Mouse (Mus musculus) neural tube, embryonic 11.5 days (tissue): Measurements from ENCODE around the gene Unc119b. TPM values are rescaled to one million over a fixed set of nuclear protein-coding genes. Genes with fewer than 3 reads are reported as not detected.
"Not testable (repeated sequence)": the region's sequence is repeated elsewhere in the genome, so short reads cannot be mapped to it uniquely, and the experiment has no call there.

Source experiments
- ATAC-seq: fragments of 200-750 bp; cut with Nextera tagmentation; 2 replicates; pipeline ENCODE4 v1.8.0; 2017; ENCODE audit warnings: moderate number of reproducible peaks, mild to moderate bottlenecking, moderate TSS enrichment, moderate library complexity; ENCODE audit not compliant: insufficient read depth, low FRiP score, low TSS enrichment
- DNase-seq: peaks from one replicate; pipeline ENCODE4 v3.0.0-alpha.2; 2015; ENCODE audit warnings: low spot score
- H3K27ac ChIP-seq: fragments of 300-500 bp; sonication (generic); 2 replicates; pipeline ENCODE4 v1.5.1; 2014; ENCODE audit warnings: low read depth, mild to moderate bottlenecking, low read length
- H3K27me3 ChIP-seq: fragments of 300-500 bp; sonication (generic); 2 replicates; pipeline ENCODE4 v1.6.1; 2014; ENCODE audit warnings: mild to moderate bottlenecking, low read length, mixed read lengths; ENCODE audit not compliant: control insufficient read depth, insufficient read depth
- H3K36me3 ChIP-seq: fragments of 300-500 bp; sonication (generic); 2 replicates; pipeline ENCODE4 v1.6.1; 2014; ENCODE audit warnings: mild to moderate bottlenecking, low read length, moderate library complexity, mixed read lengths; ENCODE audit not compliant: control insufficient read depth, insufficient read depth
- H3K4me1 ChIP-seq: fragments of 300-500 bp; sonication (generic); 2 replicates; pipeline ENCODE4 v1.6.1; 2014; ENCODE audit warnings: low read length, mixed read lengths; ENCODE audit not compliant: control insufficient read depth, insufficient read depth
- H3K4me2 ChIP-seq: fragments of 300-500 bp; sonication (generic); 2 replicates; pipeline ENCODE4 v1.6.1; 2014; ENCODE audit warnings: low read depth, mild to moderate bottlenecking, moderate library complexity
- H3K4me3 ChIP-seq: fragments of 300-500 bp; sonication (generic); 2 replicates; pipeline ENCODE4 v1.5.1; 2014; ENCODE audit warnings: low read depth, low read length
- H3K9ac ChIP-seq: fragments of 300-500 bp; sonication (generic); 2 replicates; pipeline ENCODE4 v1.6.1; 2014; ENCODE audit warnings: mild to moderate bottlenecking, low read length
- H3K9me3 ChIP-seq: fragments of 300-500 bp; sonication (generic); 2 replicates; pipeline ENCODE4 v1.6.1; 2016; ENCODE audit warnings: low read length; ENCODE audit not compliant: control insufficient read depth
- WGBS: fragments of 180-500 bp; shearing (Covaris S2); extraction: QIAGEN DNeasy Blood & Tissue Kit; methylation state at CpG from one replicate; pipeline ENCODE4 v1.1.7; 2014; 5-methylcytosine and 5-hydroxymethylcytosine counted together
- polyA plus RNA-seq: library from polyadenylated mRNA; unstranded; fragments of >200 nt; fragmentation: Nextera tagmentation; extraction: Ambion mirVana; gene quantifications from 2 replicates; pipeline ENCODE4 v1.2.1, GENCODE M21; 2014

The Unc119b gene
- polyA plus RNA-seq, 1 experiment from 2014 or later, result 73.4 TPM

DNA sequence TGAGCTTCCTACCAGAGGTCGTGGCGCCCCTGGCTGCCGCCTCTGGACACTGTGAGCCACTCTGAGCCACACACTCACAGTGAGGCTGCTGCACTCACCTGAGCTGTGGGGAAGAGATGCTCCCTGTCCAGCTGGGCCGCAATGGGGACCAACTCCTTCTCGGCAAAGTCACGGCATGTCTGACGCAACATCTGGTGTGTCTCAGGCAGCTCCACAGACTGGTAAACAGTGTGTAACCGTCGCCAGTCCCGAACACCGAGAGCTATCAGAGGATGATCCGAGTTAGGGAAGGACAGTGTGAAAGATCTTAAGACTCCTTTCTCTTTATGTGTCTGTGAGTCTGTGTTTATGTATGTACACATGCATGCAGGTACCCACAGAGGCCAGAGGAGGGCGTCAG is 17.3 kb downstream of the Unc119b start:
- Histone ChIP-seq H3K36me3 (peaks cover 7% of the 10 kb centered on the region), H3K27ac (no peak overlapping the region), H3K27me3 (no peaks in the 10 kb centered on the region), H3K4me1 (no peaks in the 10 kb centered on the region; the same call in 1 of the 2 replicates), H3K4me3 (no peak overlapping the region), H3K9me3 (no peaks in the 10 kb centered on the region), H3K4me2 (no peak overlapping the region), H3K9ac (no peak overlapping the region)
- DNase-seq, result no peak
- no peak for ATAC-seq
- WGBS, result 96% methylated on average over 13 of the region's 13 CpGs

DNA sequence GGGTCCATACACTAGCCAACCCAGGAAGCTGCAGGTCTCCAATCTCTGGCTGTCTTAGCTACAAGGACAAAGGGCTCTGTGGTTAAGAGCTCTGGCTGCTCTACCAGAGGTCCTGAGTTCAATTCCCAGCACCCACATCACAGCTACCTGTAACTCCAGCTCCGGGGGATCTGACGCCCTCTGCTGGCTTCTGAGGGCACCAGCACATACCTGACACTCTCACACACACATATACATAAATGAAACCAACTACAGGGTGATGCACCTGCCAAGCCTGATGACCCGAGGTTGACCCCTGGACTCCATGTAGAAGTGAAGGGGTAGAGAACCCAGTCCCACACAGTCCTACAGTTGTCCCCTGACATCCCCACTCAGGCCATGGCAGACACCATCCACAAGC is 18.3 kb downstream of the Unc119b start:
- no peak overlapping the region for H3K9ac ChIP-seq
- WGBS, result 82% methylated on average over 3 of the region's 3 CpGs

DNA sequence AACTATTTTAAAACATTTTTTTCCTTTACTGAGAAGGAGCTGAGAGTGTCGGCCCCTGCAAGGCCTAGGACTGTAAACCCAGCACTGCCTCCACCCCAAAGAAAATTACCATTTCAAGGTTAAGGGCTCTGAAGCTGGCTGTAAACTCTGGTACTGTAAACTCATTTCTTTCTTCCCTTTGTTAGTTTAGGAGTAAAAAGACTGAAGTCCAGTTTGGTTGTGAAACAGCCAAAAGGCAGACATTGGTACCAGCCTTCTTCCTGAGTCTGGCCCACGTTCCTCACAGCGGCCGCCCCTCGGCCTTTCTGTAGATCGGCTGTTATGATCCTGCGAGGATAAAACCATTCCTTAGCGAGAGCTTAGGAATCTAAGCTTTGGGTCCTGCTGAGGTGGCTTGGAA is 20.3 kb downstream of the Unc119b start:
- WGBS, result 94% methylated on average over 8 of the region's 8 CpGs
- H3K36me3 ChIP-seq, result peaks cover 7% of the 10 kb centered on the region
- H3K9me3 ChIP-seq, result no peaks in the 10 kb centered on the region
- no peak for DNase-seq
- H3K4me2 ChIP-seq, result no peak overlapping the region
- H3K9ac ChIP-seq, result no peak overlapping the region
- no peaks in the 10 kb centered on the region; the same call in 1 of the 2 replicates for H3K4me1 ChIP-seq
- no peak for ATAC-seq
- no peak overlapping the region for H3K27ac ChIP-seq
- no peaks in the 10 kb centered on the region for H3K27me3 ChIP-seq
- no peak overlapping the region for H3K4me3 ChIP-seq

More for the DNA sequence above, 18.3 kb downstream of the Unc119b start:
- Histone ChIP-seq H3K4me3 (no peak overlapping the region), H3K4me1 (no peaks in the 10 kb centered on the region; the same call in 1 of the 2 replicates), H3K36me3 (peaks cover 7% of the 10 kb centered on the region), H3K27ac (no peak overlapping the region), H3K27me3 (no peaks in the 10 kb centered on the region), H3K4me2 (no peak overlapping the region), H3K9me3 (no peaks in the 10 kb centered on the region)
- DNase-seq, result no peak
- ATAC-seq, result no peak

DNA sequence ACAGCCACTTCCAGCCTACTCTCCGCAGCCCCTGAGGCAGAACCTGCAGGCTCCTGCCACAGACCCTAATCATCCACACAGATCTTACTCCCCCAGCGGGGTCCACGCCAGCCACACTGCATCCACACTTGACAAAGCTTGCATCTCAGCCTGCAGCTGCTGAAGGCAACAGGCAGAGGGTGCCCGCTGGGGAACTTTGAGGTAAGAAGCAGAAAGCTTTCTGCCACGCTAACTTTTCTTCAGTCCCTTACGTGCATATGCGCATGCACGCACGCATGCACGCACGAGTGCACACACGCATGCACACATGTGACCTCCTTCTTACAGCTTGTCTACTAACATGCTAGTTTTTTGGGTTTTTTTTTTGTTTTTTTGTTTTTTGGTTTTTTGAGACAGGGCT is 21.5 kb downstream of the Unc119b start:
- Histone ChIP-seq H3K9ac (no peak overlapping the region), H3K27me3 (no peaks in the 10 kb centered on the region), H3K36me3 (peaks cover 7% of the 10 kb centered on the region), H3K4me2 (no peak overlapping the region), H3K4me1 (no peaks in the 10 kb centered on the region), H3K4me3 (no peak overlapping the region), H3K27ac (no peak overlapping the region), H3K9me3 (no peaks in the 10 kb centered on the region)
- WGBS, result 98% methylated on average over 12 of the region's 12 CpGs
- DNase-seq, result no peak
- ATAC-seq, result no peak

DNA sequence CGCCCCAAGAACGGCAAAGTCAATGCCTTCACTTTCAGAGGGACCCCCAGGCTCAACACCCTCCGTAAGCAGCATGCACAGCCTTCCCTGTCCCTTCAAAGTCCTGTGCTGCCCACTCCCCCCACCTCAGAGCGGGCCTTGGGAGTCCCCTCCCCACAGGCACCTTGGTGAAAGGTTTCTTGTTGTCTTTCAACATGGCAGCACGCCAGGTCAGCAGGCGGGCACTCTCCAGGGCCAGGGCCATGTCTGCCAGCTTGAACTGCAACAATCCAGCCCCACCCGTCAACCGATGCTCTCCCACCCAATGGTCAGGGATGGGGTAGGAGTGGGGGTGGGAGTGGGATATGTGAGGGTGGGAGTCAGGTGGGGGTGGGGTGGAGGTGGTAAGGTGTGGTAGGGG is 23.6 kb downstream of the Unc119b start:
- H3K9me3 ChIP-seq, result no peaks in the 10 kb centered on the region
- DNase-seq, result no peak
- WGBS, result 94% methylated on average over 8 of the region's 8 CpGs
- no peaks in the 10 kb centered on the region for H3K4me1 ChIP-seq
- no peak for ATAC-seq
- H3K27me3 ChIP-seq, result no peaks in the 10 kb centered on the region
- H3K9ac ChIP-seq, result no peak overlapping the region
- H3K4me2 ChIP-seq, result no peak overlapping the region
- H3K27ac ChIP-seq, result no peak overlapping the region
- no peak overlapping the region for H3K4me3 ChIP-seq
- no peaks in the 10 kb centered on the region; the same call in none of the 2 replicates for H3K36me3 ChIP-seq

DNA sequence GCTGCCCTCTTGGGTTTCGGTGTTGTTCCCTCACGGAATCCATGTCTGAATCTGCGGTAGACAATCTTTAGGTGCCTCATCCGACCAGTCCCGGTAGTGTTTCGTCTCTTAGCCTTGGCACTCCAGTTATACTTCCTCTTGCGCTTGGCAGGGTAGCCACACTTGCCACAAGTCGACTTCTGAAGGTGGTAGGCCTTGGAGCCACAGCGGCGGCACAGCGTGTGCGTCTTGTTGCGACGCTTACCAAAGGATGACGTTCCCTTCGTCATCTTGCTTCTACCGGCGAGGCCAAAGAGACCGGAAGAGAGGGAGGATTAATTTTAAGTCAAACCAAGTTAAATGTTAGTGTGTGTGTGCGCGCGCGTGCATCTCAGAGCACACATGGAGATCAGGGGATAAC is 31.5 kb downstream of the Unc119b start:
- not testable (repeated sequence) for H3K4me3 ChIP-seq
- WGBS, result 96% methylated on average over 23 of the region's 23 CpGs

DNA sequence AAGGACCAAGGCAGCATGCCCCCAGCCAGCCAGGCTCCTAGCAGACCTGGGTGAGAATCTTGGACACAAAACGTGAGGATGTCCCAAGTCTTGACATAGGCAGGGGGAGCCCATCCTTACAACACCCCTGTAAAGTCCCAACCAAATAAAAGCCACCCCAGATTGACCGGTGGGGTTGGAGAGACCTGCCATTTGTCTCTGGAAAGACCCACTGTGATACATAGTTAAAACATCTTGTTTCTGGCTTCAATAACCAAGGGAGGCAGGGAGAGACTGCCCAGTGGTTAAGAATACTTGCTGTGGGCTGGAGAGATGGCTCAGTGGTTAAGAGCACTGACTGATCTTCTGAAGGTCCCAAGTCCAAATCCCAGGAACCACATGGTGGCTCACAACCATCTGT is 32.5 kb downstream of the Unc119b start:
- Histone ChIP-seq H3K4me1 (no peaks in the 10 kb centered on the region), H3K36me3 (peaks cover 6% of the 10 kb centered on the region), H3K9ac (no peak overlapping the region), H3K4me3 (no peak overlapping the region), H3K9me3 (no peaks in the 10 kb centered on the region), H3K4me2 (no peak overlapping the region), H3K27me3 (no peaks in the 10 kb centered on the region), H3K27ac (no peak overlapping the region)
- DNase-seq (no peak), ATAC-seq (no peak)
- 84% methylated on average over 2 of the region's 2 CpGs for WGBS

More for the DNA sequence above, 31.5 kb downstream of the Unc119b start:
- H3K4me1 ChIP-seq, DNase-seq, H3K4me2 ChIP-seq, H3K9ac ChIP-seq, H3K36me3 ChIP-seq, H3K27me3 ChIP-seq, H3K27ac ChIP-seq, ATAC-seq, H3K9me3 ChIP-seq: not testable (repeated sequence)

DNA sequence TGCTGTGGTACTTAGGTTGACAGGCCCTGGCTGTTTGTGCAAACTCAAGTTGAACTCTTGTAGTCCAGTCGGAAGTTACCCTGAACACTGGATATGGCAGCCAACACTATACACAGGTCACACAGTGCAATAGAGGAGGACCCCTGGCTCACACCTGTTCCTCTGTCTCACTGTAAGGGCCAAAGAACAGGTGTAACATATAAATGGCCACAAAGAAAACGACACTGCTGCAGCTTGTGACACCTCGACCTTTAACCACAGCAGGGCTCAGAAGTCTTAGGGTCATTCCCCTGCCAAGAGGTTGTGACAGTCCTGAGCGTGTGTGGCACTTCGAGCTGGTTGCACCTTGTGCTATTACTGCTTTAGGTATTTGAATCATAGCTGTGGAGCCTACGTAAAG is 34.3 kb downstream of the Unc119b start:
- DNase-seq (no peak), ATAC-seq (no peak)
- H3K9ac ChIP-seq, result no peak overlapping the region
- H3K4me1 ChIP-seq, result no peaks in the 10 kb centered on the region
- H3K27ac ChIP-seq, result no peak overlapping the region
- H3K9me3 ChIP-seq, result no peaks in the 10 kb centered on the region
- peaks cover 17% of the 10 kb centered on the region for H3K36me3 ChIP-seq
- no peaks in the 10 kb centered on the region for H3K27me3 ChIP-seq
- 88% methylated on average over 6 of the region's 6 CpGs for WGBS
- no peak overlapping the region for H3K4me3 ChIP-seq
- no peak overlapping the region for H3K4me2 ChIP-seq

DNA sequence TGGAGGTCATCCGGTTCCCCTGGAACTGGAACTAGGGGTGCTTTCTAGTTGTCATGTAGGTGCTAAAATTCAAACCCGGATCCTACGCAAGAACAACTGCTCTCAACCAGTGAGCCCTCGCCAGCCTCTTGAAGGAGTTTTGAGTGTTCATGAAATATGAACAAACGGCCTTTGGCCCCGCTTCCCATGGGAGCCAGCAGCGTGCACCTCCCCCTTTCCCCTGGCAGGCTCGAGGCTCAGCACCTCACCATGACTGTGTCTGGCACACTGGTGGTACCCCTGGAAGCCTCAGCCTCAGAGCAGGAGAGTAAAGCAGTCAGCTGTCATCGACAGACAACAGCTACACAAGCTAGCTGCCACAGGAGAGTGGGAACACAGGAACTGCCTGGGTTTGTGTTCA is 34.8 kb downstream of the Unc119b start:
- no peaks in the 10 kb centered on the region for H3K27me3 ChIP-seq
- ATAC-seq, result no peak
- 87% methylated on average over 9 of the region's 9 CpGs for WGBS
- peaks cover 21% of the 10 kb centered on the region for H3K36me3 ChIP-seq
- H3K9me3 ChIP-seq, result no peaks in the 10 kb centered on the region
- H3K4me2 ChIP-seq, result no peak overlapping the region
- H3K4me3 ChIP-seq, result no peak overlapping the region
- DNase-seq, result no peak
- no peaks in the 10 kb centered on the region for H3K4me1 ChIP-seq
- no peak overlapping the region for H3K27ac ChIP-seq
- no peak overlapping the region for H3K9ac ChIP-seq
